Mouse (Mus musculus) spleen, adult 2 months (tissue): Measurements from ENCODE around the gene Abcf1. TPM values are rescaled to one million over a fixed set of nuclear protein-coding genes. Genes with fewer than 3 reads are reported as not detected.

Source experiments
- DNase-seq, 2 experiments: peaks; one replicate each; pipeline versions ENCODE4 v3.0.0 to v3.0.0-alpha.2; 2012 to 2021; ENCODE audit warnings: low spot score in 2 of 2, low read depth in 1 of 2
- H3K27ac ChIP-seq: fragments of 200-500 bp; 2 replicates; pipeline ENCODE4 v1.5.1; 2012; ENCODE audit warnings: low read length, inconsistent platforms; ENCODE audit not compliant: insufficient read depth
- H3K27me3 ChIP-seq: fragments of 200-500 bp; 2 replicates; pipeline ENCODE4 v1.6.1; 2012; ENCODE audit warnings: mild to moderate bottlenecking, moderate library complexity, low read length, inconsistent platforms; ENCODE audit not compliant: control insufficient read depth, insufficient read depth
- H3K36me3 ChIP-seq: fragments of 200-500 bp; 2 replicates; pipeline ENCODE4 v1.6.1; 2012; ENCODE audit warnings: mild to moderate bottlenecking, low read length, inconsistent platforms; ENCODE audit not compliant: control insufficient read depth, insufficient read depth
- H3K4me1 ChIP-seq: fragments of 200-500 bp; 2 replicates; pipeline ENCODE4 v1.6.1; 2011; ENCODE audit warnings: inconsistent platforms; ENCODE audit not compliant: control insufficient read depth, insufficient read depth, insufficient read length
- H3K4me3 ChIP-seq: fragments of 200-500 bp; 2 replicates; pipeline ENCODE4 v1.5.1; 2011; ENCODE audit warnings: mild to moderate bottlenecking, inconsistent platforms; ENCODE audit not compliant: insufficient read depth, insufficient read length; ENCODE audit errors: extremely low read depth
- CTCF ChIP-seq: fragments of 200-500 bp; IDR thresholded peaks from 2 replicates; pipeline ENCODE4 v1.5.1; 2011; ENCODE audit warnings: mild to moderate bottlenecking, inconsistent platforms; ENCODE audit not compliant: insufficient read depth, insufficient read length, insufficient replicate concordance; ENCODE audit errors: extremely low read depth
- POLR2A ChIP-seq: fragments of 200-500 bp; IDR thresholded peaks from 2 replicates; pipeline ENCODE4 v1.6.1; 2011; ENCODE audit warnings: low read depth, low read length, inconsistent platforms
- WGBS: fragments of 180-500 bp; shearing (Covaris S2); methylation state at CpG from one replicate; pipeline ENCODE4 v1.1.7; 2018; 5-methylcytosine and 5-hydroxymethylcytosine counted together
- polyA plus RNA-seq: library from polyadenylated mRNA; depleted of rRNA; stranded (reverse); fragments of >200 nt; gene quantifications from 2 replicates; pipeline ENCODE4 v1.2.3, GENCODE M21; 2012; rRNA removed

The Abcf1 gene
- polyA plus RNA-seq, 1 experiment = 65.1 TPM

DNA sequence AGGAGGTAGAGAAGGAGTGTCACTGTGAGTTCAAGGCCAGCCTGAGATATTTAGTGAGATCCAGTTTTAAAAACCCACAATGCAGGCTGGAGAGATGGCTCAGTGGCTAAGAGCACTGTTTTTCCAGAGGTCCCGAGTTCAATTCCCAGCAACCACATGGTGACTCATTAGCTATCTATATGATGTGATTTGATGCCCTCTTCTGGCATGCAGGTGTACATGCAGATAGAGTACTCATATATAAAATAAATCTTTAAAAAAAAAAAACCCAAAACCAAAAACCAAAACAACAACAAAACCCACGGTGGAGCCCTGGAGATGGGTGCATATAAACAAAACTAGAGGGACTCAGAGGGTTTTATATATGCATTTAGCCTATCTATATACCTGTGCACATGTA, 62.0 kb downstream of the Abcf1 start:
- WGBS = 32% methylated on average over 2 of the region's 2 CpGs
- peaks cover 4% of the 10 kb centered on the region for H3K36me3 ChIP-seq

More for the DNA sequence above, 62.0 kb downstream of the Abcf1 start:
- H3K27ac ChIP-seq = no peak overlapping the region
- no peaks in the 10 kb centered on the region for H3K27me3 ChIP-seq
- H3K4me3 ChIP-seq = no peak overlapping the region
- no peak for DNase-seq
- peaks cover 5% of the 10 kb centered on the region; the same call in 1 of the 2 replicates for H3K4me1 ChIP-seq
- TF ChIP-seq POLR2A (no peak), CTCF (no peak)

Other genes starting within 250 kb of the Abcf1 start
- gene Ier3, start 148.1 kb downstream of the Abcf1 start, polyA plus RNA-seq = 3.7 and 5.1 TPM in 2 replicates
- 29.9 and 35.8 TPM in 2 replicates for gene Flot1, start 146.5 kb downstream of the Abcf1 start, polyA plus RNA-seq
- 305 and 404 TPM in 2 replicates for gene Tubb5, start 131.5 kb downstream of the Abcf1 start, polyA plus RNA-seq
- 10.8 and 11.6 TPM in 2 replicates for gene Mdc1, start 128.2 kb downstream of the Abcf1 start, polyA plus RNA-seq
- gene Nrm, start 108.4 kb downstream of the Abcf1 start, polyA plus RNA-seq = 58.5 and 84.2 TPM in 2 replicates
- gene Ppp1r18, start 104.2 kb downstream of the Abcf1 start, polyA plus RNA-seq = 144 and 155 TPM in 2 replicates
- gene Dhx16, start 89.9 kb downstream of the Abcf1 start, polyA plus RNA-seq = 79.1 and 85.7 TPM in 2 replicates
- 35.4 and 39.9 TPM in 2 replicates for gene 2310061I04Rik, start 72.3 kb downstream of the Abcf1 start, polyA plus RNA-seq
- 24.3 and 34.8 TPM in 2 replicates for gene Atat1, start 59.7 kb downstream of the Abcf1 start, polyA plus RNA-seq
- gene Mrps18b, start 53.4 kb downstream of the Abcf1 start, polyA plus RNA-seq = 39.5 and 45.1 TPM in 2 replicates
- gene Ppp1r10, start 53.3 kb downstream of the Abcf1 start, polyA plus RNA-seq = 26.1 and 27.1 TPM in 2 replicates
- gene Gnl1, start 10.1 kb upstream of the Abcf1 start, polyA plus RNA-seq = 28.9 and 33.9 TPM in 2 replicates
- gene Prr3, start 10.5 kb upstream of the Abcf1 start, polyA plus RNA-seq = 19.3 and 24.3 TPM in 2 replicates
- gene H2-T24, start 50.8 kb upstream of the Abcf1 start, polyA plus RNA-seq = 19.1 and 19.2 TPM in 2 replicates
- 344 and 382 TPM in 2 replicates for gene H2-T23, start 63.1 kb upstream of the Abcf1 start, polyA plus RNA-seq
- gene H2-T22, start 73.0 kb upstream of the Abcf1 start, polyA plus RNA-seq = 60.3 and 61.9 TPM in 2 replicates
- gene Gm6034, start 73.2 kb upstream of the Abcf1 start, polyA plus RNA-seq = 0.08 and 0.22 TPM in 2 replicates
- 0.08 and 0.19 TPM in 2 replicates for gene Gm11127, start 88.6 kb upstream of the Abcf1 start, polyA plus RNA-seq
- 0.43 and 0.44 TPM in 2 replicates for gene Gm19684, start 151.9 kb upstream of the Abcf1 start, polyA plus RNA-seq
- not detected in 2 replicates for gene Gm7030, start 159.7 kb upstream of the Abcf1 start, polyA plus RNA-seq
- 0.15 TPM in 1 of 2 replicates, not detected in the other for gene Gm8909, start 198.8 kb upstream of the Abcf1 start, polyA plus RNA-seq
- not detected in 2 replicates for gene H2-T3, start 220.5 kb upstream of the Abcf1 start, polyA plus RNA-seq